Mouse (Mus musculus) layer of hippocampus, adult 2 months (tissue): Measurements from ENCODE around the gene Ccdc47. TPM values are rescaled to one million over a fixed set of nuclear protein-coding genes. Genes with fewer than 3 reads are reported as not detected.

Source experiments
- DNase-seq, 2 experiments: peaks; one replicate each; pipeline ENCODE4 v3.0.0; 2022; ENCODE audit warnings: low spot score in 2 of 2
- H3K27ac ChIP-seq: fragments of 200-600 bp; 2 replicates; pipeline ENCODE4 v1.8.1; 2022
- H3K4me3 ChIP-seq: fragments of 200-600 bp; 2 replicates; pipeline ENCODE4 v1.8.1; 2022; ENCODE audit warnings: mild to moderate bottlenecking
- CTCF ChIP-seq: fragments of 200-600 bp; conservative IDR thresholded peaks from 2 replicates; pipeline ENCODE4 v1.8.1; 2022; ENCODE audit warnings: antibody characterized with exemption, mild to moderate bottlenecking, moderate library complexity
- total RNA-seq, 2 experiments: library from RNA; stranded (reverse); gene quantifications; 2 replicates each; pipeline ENCODE4 v1.2.3; 2021

The Ccdc47 gene
- total RNA-seq, 2 experiments from 2014 or later = 89.8 to 98.2 TPM

DNA sequence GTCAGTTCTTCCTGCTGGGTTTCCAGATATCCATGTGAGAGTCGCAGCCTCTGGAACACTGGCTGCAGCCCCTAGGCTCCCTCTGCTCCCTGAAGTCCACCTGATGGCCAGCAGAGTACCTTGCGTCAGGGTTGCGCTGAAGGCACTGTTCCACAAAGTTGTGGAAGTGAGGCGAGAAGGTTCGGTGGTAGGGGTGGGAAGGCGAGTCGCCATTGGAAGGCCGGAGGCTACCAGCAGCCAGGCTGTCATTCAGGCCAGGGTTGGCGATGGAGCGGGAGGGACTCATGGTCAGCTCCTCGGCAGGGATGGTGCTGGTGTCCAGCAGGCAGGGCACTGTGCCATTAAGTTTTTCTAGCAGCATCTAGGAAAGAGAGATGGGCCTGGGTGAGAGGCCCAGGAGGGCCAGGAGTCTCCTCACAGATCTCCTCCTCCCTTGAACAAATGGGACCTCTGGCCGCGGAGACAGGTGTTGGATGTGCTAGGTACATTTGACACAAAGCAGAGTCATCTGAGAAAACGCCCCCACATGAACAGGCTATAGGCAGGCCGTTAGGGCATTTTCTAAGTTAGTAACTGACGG is 51.5 kb downstream of the Ccdc47 start:
- H3K4me3 ChIP-seq = no peak overlapping the region
- DNase-seq = no peak
- H3K27ac ChIP-seq = no peak overlapping the region
- no peak for TF ChIP-seq CTCF

DNA sequence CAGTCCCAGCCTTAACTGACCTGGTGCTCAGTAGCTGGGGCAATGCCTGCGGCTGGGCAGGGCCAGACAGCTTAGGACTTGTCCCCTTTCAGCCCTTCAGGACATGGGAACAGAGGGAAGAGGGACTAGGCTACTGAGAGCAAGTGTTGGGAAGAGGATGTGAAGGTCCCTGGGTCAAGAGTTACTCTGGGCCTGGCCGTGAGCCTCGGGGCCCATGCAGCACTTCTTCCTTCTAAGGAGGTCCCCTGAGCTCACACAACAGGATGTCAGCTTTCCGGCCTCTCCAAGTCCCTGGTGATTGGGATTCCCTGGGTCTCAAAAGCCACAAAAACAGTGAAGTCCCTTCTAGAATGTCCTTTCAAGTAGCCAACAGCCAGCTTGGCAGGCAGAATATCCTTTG is 52.6 kb downstream of the Ccdc47 start:
- no peak for TF ChIP-seq CTCF
- Histone ChIP-seq H3K27ac (peak overlapping the region; percentile 100), H3K4me3 (no peak overlapping the region)
- no peak for DNase-seq

DNA sequence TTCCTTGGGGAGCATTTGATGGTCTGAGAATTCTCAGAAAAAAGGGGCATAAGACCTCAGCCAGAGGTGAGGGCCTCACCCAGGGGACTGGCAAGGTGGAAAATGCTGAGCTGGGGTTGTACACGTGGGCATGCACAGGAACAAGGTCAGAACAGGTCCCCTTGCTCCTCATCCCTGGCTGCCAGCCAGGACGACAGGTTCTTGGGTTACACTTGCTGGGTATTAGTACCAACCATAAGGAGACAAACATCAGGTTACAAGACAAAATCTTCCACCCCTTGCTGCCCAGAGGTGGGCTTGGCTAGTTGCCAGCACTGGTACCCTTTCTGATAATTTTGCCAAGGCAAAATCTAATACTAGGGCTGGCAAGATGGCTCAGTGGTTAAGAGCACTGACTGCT is 53.9 kb downstream of the Ccdc47 start:
- TF ChIP-seq CTCF = no peak
- H3K27ac ChIP-seq = peak overlapping the region; percentile 100
- H3K4me3 ChIP-seq = no peak overlapping the region
- no peak for DNase-seq

DNA sequence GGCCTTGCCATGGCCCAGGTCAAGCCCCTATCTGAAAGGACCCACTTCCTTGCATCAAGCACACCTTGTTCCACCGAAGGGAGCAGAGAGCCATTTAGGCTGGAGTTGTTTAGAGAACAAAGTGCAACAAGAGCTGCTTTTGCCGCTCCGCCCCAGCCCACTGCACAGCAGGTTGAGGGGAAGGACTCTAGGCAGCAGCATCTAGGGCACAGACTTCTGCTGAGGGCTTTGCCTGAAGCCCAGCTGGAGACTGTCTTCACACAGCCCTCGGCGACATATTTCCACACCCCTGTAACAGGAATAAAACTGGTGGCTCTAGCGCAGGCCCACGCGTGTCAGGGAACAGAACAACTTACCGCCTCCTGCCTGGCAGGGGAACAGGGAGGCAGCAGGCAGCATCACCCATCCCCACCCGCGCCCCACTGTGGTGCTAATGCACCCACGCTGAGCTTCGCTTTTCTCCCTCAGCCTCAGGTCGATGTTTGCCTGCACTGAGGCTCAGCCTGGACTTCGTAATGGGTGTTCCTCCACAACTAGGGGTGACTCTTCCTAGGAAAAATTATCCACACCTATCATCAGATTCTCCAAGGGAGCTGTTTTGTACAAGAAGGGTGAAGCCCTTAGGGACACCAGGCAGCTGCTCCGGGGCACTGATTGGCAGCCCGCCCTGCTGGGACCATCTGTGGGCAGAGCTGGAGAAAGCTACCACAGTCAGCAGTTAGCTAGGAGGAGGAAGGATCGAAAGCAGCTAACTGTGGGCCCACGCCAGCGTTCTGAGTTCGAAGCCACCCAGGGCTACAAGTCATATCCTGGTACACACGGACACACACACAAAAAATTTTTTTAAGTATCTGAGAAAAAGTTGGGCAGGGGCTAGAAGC is 55.1 kb downstream of the Ccdc47 start, which contains the start of the genes Gm10840 and Limd2:
Gene Gm10840, plus strand, starts transcription at position 10 of the 881 bp plus-strand sequence.
Gene Limd2, minus strand, starts transcription at position 20 of the 881 bp plus-strand sequence.
- Histone ChIP-seq H3K4me3 (peak within 1 kb of the TSS; percentile 85), H3K27ac (peak within 1 kb of the TSS; percentile 100)
- no peak for TF ChIP-seq CTCF
- DNase-seq = peak; percentile 85 to 90

DNA sequence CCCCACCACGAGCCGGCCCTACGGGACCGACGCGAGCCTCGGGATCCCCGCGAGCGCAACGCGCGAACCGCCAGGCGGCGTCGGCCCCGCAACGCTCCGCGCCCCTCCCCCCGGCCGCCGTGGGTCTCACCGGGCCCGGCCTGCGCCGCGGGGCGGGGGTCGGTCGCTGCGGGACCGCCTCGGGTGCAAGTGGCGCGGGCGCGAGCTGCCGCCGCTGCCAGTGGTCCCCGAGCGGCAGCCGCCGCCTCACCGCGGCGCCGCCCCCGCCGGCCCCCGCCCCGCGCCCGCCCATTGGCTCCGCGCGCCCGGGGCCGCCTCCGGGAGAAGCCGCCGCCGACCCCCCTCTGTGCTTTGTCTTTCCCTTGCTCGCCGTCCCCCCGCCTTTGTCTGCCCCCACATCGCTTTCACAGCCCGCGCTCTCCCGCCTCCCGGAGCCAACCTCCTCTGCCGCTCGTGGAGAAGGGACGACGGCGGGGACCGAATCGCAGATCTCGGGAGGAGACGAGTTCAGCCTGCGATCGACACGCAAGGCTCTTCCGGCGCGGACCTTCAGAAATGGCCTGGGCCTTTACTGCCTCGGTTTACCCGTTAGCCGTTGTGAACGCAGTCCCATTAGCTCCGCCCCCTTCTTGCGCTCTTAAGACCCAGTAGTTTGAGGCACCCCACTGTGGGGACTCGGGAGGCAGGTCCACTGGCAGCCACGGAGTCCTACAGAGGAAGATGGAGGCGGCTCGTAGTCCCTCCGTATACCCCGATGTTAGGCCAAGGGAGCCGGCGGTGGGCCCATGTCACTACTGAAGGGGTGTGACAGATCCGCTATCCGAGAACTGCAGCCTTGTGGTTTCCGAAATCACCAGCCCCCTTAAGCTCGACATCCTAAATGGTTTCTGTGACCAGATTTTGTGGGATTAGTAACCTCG is 56.0 kb downstream of the Ccdc47 start:
- peak overlapping the region; percentile 100 for H3K27ac ChIP-seq
- TF ChIP-seq CTCF = peak; percentile 51
- DNase-seq = peak; percentile 83 to 85
- H3K4me3 ChIP-seq = peak overlapping the region; percentile 85

DNA sequence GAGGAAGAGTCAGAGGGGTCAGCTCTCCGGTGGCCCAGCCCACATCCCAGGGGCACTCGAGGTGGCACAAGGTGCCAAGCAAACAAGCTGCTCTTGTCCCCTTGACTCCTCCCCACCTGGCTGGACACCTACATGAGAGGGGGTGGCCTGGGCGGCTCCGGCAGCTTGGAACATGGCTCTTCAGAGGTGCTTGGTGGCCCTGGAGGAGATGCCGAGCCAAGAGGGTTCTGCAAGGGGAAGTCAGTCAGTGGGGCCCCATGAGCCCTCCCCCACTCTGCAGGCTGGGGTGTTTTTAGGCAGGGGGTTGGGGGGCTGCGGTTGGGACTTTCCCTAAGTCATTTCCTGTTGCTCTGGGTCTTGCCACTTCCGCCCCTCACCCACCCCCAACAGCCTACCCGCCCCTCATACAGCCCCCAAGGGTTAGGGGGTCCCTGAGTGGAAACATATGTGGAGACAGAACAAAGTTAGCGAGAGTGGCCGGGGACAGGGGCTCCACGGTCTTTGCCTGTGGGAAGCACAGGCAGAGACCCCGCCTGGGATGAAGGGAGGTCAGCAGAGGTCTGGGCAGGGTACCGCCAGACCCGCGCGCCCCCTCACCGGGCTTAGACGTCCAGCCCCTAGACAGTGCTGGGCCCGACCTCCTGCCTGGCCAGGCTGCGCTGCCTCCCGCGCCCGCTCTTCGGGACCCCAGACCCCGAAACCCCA is 56.8 kb downstream of the Ccdc47 start:
- peak in 1 of 2 experiments; percentile 48 for DNase-seq
- peak overlapping the region; percentile 85 for H3K4me3 ChIP-seq
- TF ChIP-seq CTCF = no peak

DNA sequence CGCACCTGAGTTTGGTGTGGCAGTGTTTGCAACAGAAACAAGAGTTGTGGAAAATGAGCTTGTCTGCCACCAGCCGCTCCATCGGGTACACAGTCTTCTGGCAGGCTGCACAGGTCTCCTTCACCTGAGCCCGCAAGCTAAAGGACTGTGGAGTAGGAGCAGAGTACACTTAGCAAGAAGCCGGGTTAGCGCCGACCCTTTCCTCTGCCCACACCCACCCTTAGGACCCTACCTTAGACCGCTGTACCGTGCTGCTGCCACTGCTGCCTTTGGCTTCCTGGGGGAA is 57.3 kb downstream of the Ccdc47 start:
- H3K27ac ChIP-seq = peak overlapping the region; percentile 99
- DNase-seq = no peak
- TF ChIP-seq CTCF = no peak
- H3K4me3 ChIP-seq = peak overlapping the region; percentile 85

More for the DNA sequence above, 56.8 kb downstream of the Ccdc47 start:
- H3K27ac ChIP-seq = peak overlapping the region; percentile 99

DNA sequence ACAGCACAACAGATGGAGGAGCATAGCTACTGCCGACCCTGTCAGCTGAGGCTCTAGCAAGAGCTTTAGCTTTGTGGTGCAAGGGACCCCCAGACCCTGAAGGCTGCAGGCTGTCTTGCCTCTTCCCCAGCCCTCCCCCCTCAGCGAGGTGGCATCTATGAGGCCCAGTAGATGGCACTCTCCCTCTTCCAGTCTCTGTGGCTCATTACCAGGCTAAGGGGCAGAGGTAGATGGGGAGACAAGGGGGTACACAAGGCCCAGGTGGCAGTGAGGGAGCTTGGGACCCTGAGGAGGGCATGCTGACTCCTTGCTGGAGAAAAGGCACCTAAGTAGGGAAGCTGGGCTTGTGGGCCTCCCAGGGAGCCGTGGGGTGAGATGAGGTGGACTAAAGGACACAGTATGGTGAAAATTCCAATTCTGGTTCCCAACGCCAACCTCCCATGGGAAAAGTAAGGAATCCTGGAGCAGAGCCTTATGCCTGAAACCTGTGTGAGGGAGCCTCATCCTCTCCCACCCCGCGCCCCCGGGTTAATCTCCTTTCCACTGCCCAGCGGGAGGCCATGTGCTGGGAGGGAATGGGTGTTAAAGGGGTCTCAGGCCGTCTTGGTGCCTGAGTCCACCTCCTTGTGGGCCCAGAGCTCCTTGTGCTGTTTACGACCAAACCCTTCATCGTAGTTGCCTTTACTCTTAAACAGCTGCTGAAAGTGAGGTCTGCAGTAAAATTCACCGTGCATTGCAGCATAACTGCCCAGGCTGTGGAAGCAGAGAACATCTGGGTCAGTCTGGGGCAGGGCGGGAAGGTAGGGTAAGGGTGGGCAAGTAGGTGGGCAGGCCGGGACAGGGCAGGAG is 57.8 kb downstream of the Ccdc47 start:
- DNase-seq = peak in 1 of 2 experiments; percentile 63
- H3K4me3 ChIP-seq = peak overlapping the region; percentile 85
- H3K27ac ChIP-seq = peak overlapping the region; percentile 99
- peak; percentile 78 for TF ChIP-seq CTCF

DNA sequence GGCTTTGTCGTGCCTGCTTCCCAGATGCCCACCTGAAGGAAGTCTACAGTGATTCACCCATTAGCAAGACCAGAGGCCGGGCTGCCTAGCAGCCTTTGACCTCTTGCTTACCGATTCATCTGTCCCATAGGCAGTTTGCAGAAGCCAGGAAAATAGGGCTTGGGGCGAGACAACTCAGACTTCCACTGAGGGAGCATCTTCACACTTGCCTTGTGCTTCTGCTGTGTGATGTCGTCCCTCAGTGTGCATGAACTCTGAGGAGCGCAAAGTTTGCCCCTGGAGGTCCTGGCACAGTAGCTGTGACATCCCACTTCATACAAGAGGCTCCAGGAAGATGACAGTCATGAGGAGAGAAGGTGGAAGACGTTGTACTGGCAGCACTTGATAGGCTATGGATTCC is 59.0 kb downstream of the Ccdc47 start:
- Histone ChIP-seq H3K27ac (peak overlapping the region; percentile 99), H3K4me3 (peak overlapping the region; percentile 4; the same call in 1 of the 2 replicates)
- DNase-seq = no peak
- TF ChIP-seq CTCF = no peak

DNA sequence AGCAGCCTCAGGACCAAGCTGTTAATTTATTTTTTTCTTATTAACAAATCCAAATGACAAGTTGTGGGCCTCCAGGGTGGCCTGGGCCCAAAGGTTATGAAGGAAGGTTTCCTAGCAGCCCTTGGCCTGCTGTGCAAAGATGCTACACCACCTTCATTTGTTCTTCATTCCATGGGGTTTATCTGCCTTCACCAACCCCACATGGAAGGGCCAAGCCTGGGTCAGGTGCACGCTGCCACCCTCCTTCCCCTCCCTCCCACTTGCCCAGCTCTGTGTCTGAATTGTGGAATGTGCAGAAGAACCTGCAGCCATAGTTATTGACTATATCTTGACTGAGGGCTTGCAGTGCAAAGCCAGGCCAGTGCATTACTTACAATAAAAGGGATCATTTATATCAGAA is 59.9 kb downstream of the Ccdc47 start:
- no peak for TF ChIP-seq CTCF
- no peak for DNase-seq
- peak overlapping the region; percentile 99 for H3K27ac ChIP-seq
- H3K4me3 ChIP-seq = 0 out of 2 replicates have a peak overlapping the region, but pooled peaks have one; percentile 4

DNA sequence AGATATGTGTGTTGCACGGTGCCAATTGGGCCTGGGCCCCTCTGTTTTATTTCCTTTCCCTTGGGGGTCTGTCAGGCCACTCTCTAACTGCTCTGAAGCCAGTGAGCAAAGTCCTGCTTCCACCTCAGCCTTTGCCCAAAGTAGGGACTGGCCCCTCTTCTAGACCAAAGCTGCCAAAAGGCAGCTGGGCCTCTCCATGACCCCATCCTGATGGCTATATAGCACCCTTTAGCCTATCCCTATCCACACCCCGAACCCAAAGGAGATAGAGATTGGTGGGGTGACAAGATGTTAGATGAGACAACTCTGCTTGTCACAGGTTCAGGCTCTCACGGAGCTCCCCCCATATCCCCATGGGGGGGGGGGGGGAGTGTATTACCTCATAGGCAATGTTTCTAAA is 60.4 kb downstream of the Ccdc47 start:
- no peak for DNase-seq
- H3K27ac ChIP-seq = peak overlapping the region; percentile 99
- TF ChIP-seq CTCF = no peak

DNA sequence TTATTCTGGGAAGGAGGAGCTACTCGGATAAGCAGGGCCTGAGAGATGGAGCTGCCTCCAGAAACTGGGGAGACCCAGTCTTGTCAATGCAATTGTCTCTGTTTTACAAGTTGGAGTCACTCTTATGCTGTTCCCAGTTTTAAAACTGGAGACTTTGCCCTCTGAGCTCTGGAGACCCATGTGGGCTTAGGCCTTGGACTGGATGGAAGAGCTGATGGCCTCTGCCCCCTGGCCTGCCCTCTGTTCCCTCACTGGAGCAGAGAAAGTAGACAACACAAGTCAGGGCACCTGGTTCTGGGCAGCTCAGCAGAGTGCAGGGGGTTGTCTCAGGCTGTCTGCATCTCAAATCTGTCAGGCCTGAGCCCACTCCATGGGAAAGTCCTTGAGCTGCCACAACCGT is 61.4 kb downstream of the Ccdc47 start:
- no peak for DNase-seq
- no peak for TF ChIP-seq CTCF
- H3K27ac ChIP-seq = peak overlapping the region; percentile 99
- H3K4me3 ChIP-seq = no peak overlapping the region

More for the DNA sequence above, 60.4 kb downstream of the Ccdc47 start:
- H3K4me3 ChIP-seq = no peak overlapping the region
